Mouse (Mus musculus) E14TG2a.4 (cell line): ENCODE results near the gene Cdk5rap2.

Experiments used
- CTCF ChIP-seq: conservative IDR thresholded peaks from 2 replicates; pipeline ENCODE4 v1.5.1; 2014; ENCODE audit warnings: low read length
- POU5F1 ChIP-seq: IDR thresholded peaks from 2 replicates; pipeline ENCODE4 v1.6.1; 2014; ENCODE audit warnings: low read length, borderline replicate concordance

- TF ChIP-seq CTCF = no peak
- no peak for TF ChIP-seq POU5F1
These were observed 98.1 kb downstream of the Cdk5rap2 start for GRCm38 (mm10) chr4:70312170-70312569.
